Mouse (Mus musculus): Measurements from ENCODE around the gene Olfr1307. TPM values are rescaled to one million over a fixed set of nuclear protein-coding genes. Genes with fewer than 3 reads are reported as not detected.

Gene Olfr1307
- total RNA-seq (2014; fragmentation: Nextera tagmentation): not detected in 2 replicates
- not detected in 2 replicates for total RNA-seq (2017)

- ATAC-seq (replicated peaks; ENCODE audit: poor library complexity, severe bottlenecking): no peak
These were observed at the start of gene Olfr1307 for GRCm38 (mm10) chr2:111949340-111949739. Olfr1307 (minus strand) TSS chr2:111949440.

GRCm38 (mm10) chr2:111990181-111990580 lies 40.9 kb upstream of the Olfr1307 start, which contains the start of gene Olfr1309:
Olfr1309 (minus strand) TSS chr2:111990281.
- ATAC-seq (replicated peaks; ENCODE audit: poor library complexity, severe bottlenecking): no peak

GRCm38 (mm10) chr2:111964844-111965243 lies 15.6 kb upstream of the Olfr1307 start, which contains the start of gene Olfr1308:
Olfr1308 (minus strand) TSS chr2:111964944.
- ATAC-seq (replicated peaks; ENCODE audit: poor library complexity, severe bottlenecking): no peak

- no peak for ATAC-seq (replicated peaks; ENCODE audit: poor library complexity, severe bottlenecking)
These were observed 33.1 kb downstream of the Olfr1307 start, which contains the start of gene Olfr1306 for GRCm38 (mm10) chr2:111916171-111916570. Olfr1306 (minus strand) TSS chr2:111916271.

Other genes with a start within 250 kb of the Olfr1307 start
- not detected in 2 replicates for gene Olfr1301, start 198.4 kb downstream of the Olfr1307 start, total RNA-seq (2014; fragmentation: Nextera tagmentation)
- gene Olfr1301, start 198.4 kb downstream of the Olfr1307 start, total RNA-seq (2017): not detected in 2 replicates
- not detected in 2 replicates for gene Olfr1302, start 172.0 kb downstream of the Olfr1307 start, total RNA-seq (2014; fragmentation: Nextera tagmentation)
- gene Olfr1302, start 172.0 kb downstream of the Olfr1307 start, total RNA-seq (2017): not detected in 2 replicates
- gene Olfr1303, start 129.1 kb downstream of the Olfr1307 start, total RNA-seq (2014; fragmentation: Nextera tagmentation): not detected in 2 replicates
- gene Olfr1303, start 129.1 kb downstream of the Olfr1307 start, total RNA-seq (2017): not detected in 2 replicates
- not detected in 2 replicates for gene Olfr1305, start 72.3 kb downstream of the Olfr1307 start, total RNA-seq (2014; fragmentation: Nextera tagmentation)
- gene Olfr1305, start 72.3 kb downstream of the Olfr1307 start, total RNA-seq (2017): not detected in 2 replicates
- gene Olfr1306, start 33.2 kb downstream of the Olfr1307 start, total RNA-seq (2014; fragmentation: Nextera tagmentation): not detected in 2 replicates
- gene Olfr1306, start 33.2 kb downstream of the Olfr1307 start, total RNA-seq (2017): not detected in 2 replicates
- not detected in 2 replicates for gene Olfr1308, start 15.5 kb upstream of the Olfr1307 start, total RNA-seq (2014; fragmentation: Nextera tagmentation)
- gene Olfr1308, start 15.5 kb upstream of the Olfr1307 start, total RNA-seq (2017): not detected in 2 replicates
- gene Olfr1309, start 40.8 kb upstream of the Olfr1307 start, total RNA-seq (2014; fragmentation: Nextera tagmentation): not detected in 2 replicates
- not detected in 2 replicates for gene Olfr1309, start 40.8 kb upstream of the Olfr1307 start, total RNA-seq (2017)
- gene Olfr1310, start 63.3 kb upstream of the Olfr1307 start, total RNA-seq (2014; fragmentation: Nextera tagmentation): not detected in 2 replicates
- not detected in 2 replicates for gene Olfr1310, start 63.3 kb upstream of the Olfr1307 start, total RNA-seq (2017)
- not detected in 2 replicates for gene Olfr1311, start 75.0 kb upstream of the Olfr1307 start, total RNA-seq (2014; fragmentation: Nextera tagmentation)
- not detected in 2 replicates for gene Olfr1311, start 75.0 kb upstream of the Olfr1307 start, total RNA-seq (2017)
- not detected in 2 replicates for gene Olfr1312, start 100.8 kb upstream of the Olfr1307 start, total RNA-seq (2014; fragmentation: Nextera tagmentation)
- gene Olfr1312, start 100.8 kb upstream of the Olfr1307 start, total RNA-seq (2017): not detected in 2 replicates
- not detected in 2 replicates for gene Olfr1313, start 128.4 kb upstream of the Olfr1307 start, total RNA-seq (2014; fragmentation: Nextera tagmentation)
- not detected in 2 replicates for gene Olfr1313, start 128.4 kb upstream of the Olfr1307 start, total RNA-seq (2017)
- gene Olfr1314, start 147.3 kb upstream of the Olfr1307 start, total RNA-seq (2014; fragmentation: Nextera tagmentation): not detected in 2 replicates
- gene Olfr1314, start 147.3 kb upstream of the Olfr1307 start, total RNA-seq (2017): not detected in 2 replicates
- not detected in 2 replicates for gene Olfr1315-ps1, start 166.0 kb upstream of the Olfr1307 start, total RNA-seq (2014; fragmentation: Nextera tagmentation)
- not detected in 2 replicates for gene Olfr1315-ps1, start 166.0 kb upstream of the Olfr1307 start, total RNA-seq (2017)
- not detected in 2 replicates for gene Olfr1316, start 185.5 kb upstream of the Olfr1307 start, total RNA-seq (2014; fragmentation: Nextera tagmentation)
- gene Olfr1316, start 185.5 kb upstream of the Olfr1307 start, total RNA-seq (2017): not detected in 2 replicates
- not detected in 2 replicates for gene Olfr1317, start 190.9 kb upstream of the Olfr1307 start, total RNA-seq (2014; fragmentation: Nextera tagmentation)
- gene Olfr1317, start 190.9 kb upstream of the Olfr1307 start, total RNA-seq (2017): not detected in 2 replicates
- not detected in 2 replicates for gene Olfr1318, start 204.8 kb upstream of the Olfr1307 start, total RNA-seq (2014; fragmentation: Nextera tagmentation)
- gene Olfr1318, start 204.8 kb upstream of the Olfr1307 start, total RNA-seq (2017): not detected in 2 replicates